Mouse (Mus musculus) cerebellum, adult 8-10 months (tissue): Measurements from ENCODE around the gene Slc25a10.
A peak's percentile ranks its signal among the peaks of the same experiment; 100 is the strongest.

Experiments
- DNase-seq: peaks from one replicate; pipeline ENCODE4 v3.0.0; 2022

The Slc25a10 gene

GRCm38 (mm10) chr11:120485251-120485650 lies 6.4 kb upstream of the Slc25a10 start:
- DNase-seq, result no peak

GRCm38 (mm10) chr11:120488516-120488915 lies 3.1 kb upstream of the Slc25a10 start:
- no peak for DNase-seq

GRCm38 (mm10) chr11:120489054-120489761 lies 2.4 kb upstream of the Slc25a10 start:
- peak; percentile 68 for DNase-seq

GRCm38 (mm10) chr11:120490291-120491046 lies 1.2 kb upstream of the Slc25a10 start:
- no peak for DNase-seq

- no peak for DNase-seq
Measured at GRCm38 (mm10) chr11:120492024-120492877, 611 bp downstream of the Slc25a10 start.

GRCm38 (mm10) chr11:120492878-120493203 lies 1.2 kb downstream of the Slc25a10 start:
- no peak for DNase-seq

- DNase-seq, result no peak
Measured at GRCm38 (mm10) chr11:120493351-120493750, 1.7 kb downstream of the Slc25a10 start.

- DNase-seq, result no peak
Measured at GRCm38 (mm10) chr11:120493911-120494310, 2.3 kb downstream of the Slc25a10 start.

GRCm38 (mm10) chr11:120497436-120497835 lies 5.8 kb downstream of the Slc25a10 start:
- no peak for DNase-seq

GRCm38 (mm10) chr11:120498226-120498625 lies 6.6 kb downstream of the Slc25a10 start:
- no peak for DNase-seq

GRCm38 (mm10) chr11:120498891-120499290 lies 7.3 kb downstream of the Slc25a10 start:
- no peak for DNase-seq

GRCm38 (mm10) chr11:120499894-120500293 lies 8.3 kb downstream of the Slc25a10 start:
- DNase-seq, result no peak

GRCm38 (mm10) chr11:120500357-120500756 lies 8.7 kb downstream of the Slc25a10 start:
- DNase-seq, result no peak

- no peak for DNase-seq
Measured at GRCm38 (mm10) chr11:120501018-120501417, 9.4 kb downstream of the Slc25a10 start.

- no peak for DNase-seq
Measured at GRCm38 (mm10) chr11:120501701-120502100, 10.1 kb downstream of the Slc25a10 start.

GRCm38 (mm10) chr11:120505661-120506060 lies 14.0 kb downstream of the Slc25a10 start:
- DNase-seq, result no peak

GRCm38 (mm10) chr11:120506899-120507298 lies 15.3 kb downstream of the Slc25a10 start:
- DNase-seq, result no peak

GRCm38 (mm10) chr11:120507611-120508289 lies 16.1 kb downstream of the Slc25a10 start:
- DNase-seq, result no peak

GRCm38 (mm10) chr11:120508290-120508870 lies 16.7 kb downstream of the Slc25a10 start:
- DNase-seq, result no peak

- no peak for DNase-seq
Measured at GRCm38 (mm10) chr11:120509940-120510339, 18.3 kb downstream of the Slc25a10 start.

GRCm38 (mm10) chr11:120510375-120511030 lies 18.9 kb downstream of the Slc25a10 start:
- no peak for DNase-seq
